In the genomic region with DNA sequence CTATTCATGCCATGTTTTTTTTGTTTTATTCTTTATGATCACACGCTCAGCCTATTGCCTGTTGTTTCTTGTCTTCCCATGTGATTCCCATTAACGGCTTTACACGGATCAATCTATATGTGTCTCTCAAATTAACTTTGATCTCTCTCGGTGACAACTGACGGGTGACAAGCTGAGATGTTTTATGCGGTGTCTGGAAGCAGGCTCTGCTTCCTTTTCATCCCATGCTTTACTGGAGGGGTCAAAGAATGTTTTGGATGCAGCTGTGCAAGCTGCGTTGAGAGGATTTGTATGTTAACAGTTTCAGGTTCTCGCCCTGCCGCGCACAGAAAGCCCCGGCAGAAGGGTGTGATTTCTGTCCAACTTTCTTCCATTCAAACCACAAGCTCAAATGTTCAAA, we compare ENCODE assay signal across 27 mouse cellular contexts.
DNase-seq lines count a peak whose midpoint lies in the region; ATAC-seq and TF ChIP-seq lines count a peak whose summit lies in the region.
"Had no signal": no experiment of that assay in that cellular context is flagged by ENCODE, and none has a peak within 500 bp of the region (broad histone marks: within the 10 kb centered on the region; RNA-seq: fewer than 3 reads in every experiment).

No protein-coding gene starts in this region.

- no peak overlapping the region for H3K4me2 ChIP-seq in hindbrain, embryonic 13.5 days
- H3K4me2 ChIP-seq in hindbrain, embryonic 16.5 days (ENCODE audit: low read length): no peak overlapping the region
- no peak overlapping the region for H3K4me2 ChIP-seq in neural tube, embryonic 13.5 days
- H3K4me2 ChIP-seq in limb, embryonic 14.5 days (replicated peaks; ENCODE audit: low read depth, low read length, severe bottlenecking): no peak overlapping the region
- H3K4me2 ChIP-seq: embryonic facial prominence, embryonic 12.5 days; heart, embryonic 15.5 days; hindbrain, embryonic 12.5 days; liver, embryonic 12.5 days; midbrain, embryonic 15.5 days had no signal

- H3K36me3 ChIP-seq in hindbrain, embryonic 13.5 days: no peaks in the 10 kb centered on the region
- H3K36me3 ChIP-seq in hindbrain, embryonic 16.5 days (ENCODE audit: control insufficient read depth, insufficient read depth, low read length): no peaks in the 10 kb centered on the region
- no peaks in the 10 kb centered on the region for H3K36me3 ChIP-seq in neural tube, embryonic 13.5 days
- no peaks in the 10 kb centered on the region for H3K36me3 ChIP-seq in limb, embryonic 14.5 days (ENCODE audit: control insufficient read depth, insufficient read depth, low read length)
- H3K36me3 ChIP-seq: embryonic facial prominence, embryonic 12.5 days; forebrain, embryonic 10.5 days; G1E; heart, embryonic 10.5 days; heart, embryonic 15.5 days; hindbrain, embryonic 12.5 days; liver, embryonic 12.5 days; midbrain, embryonic 15.5 days had no signal

- no peak for TF ChIP-seq POLR2A in limb, embryonic 14.5 days (IDR thresholded peaks at IDR 0.05; ENCODE audit: borderline replicate concordance, extremely low read depth, insufficient read depth, insufficient read length)

- no peak overlapping the region for H3K4me3 ChIP-seq in hindbrain, embryonic 13.5 days
- H3K4me3 ChIP-seq in hindbrain, embryonic 16.5 days (ENCODE audit: low read length): no peak overlapping the region
- H3K4me3 ChIP-seq in neural tube, embryonic 13.5 days: no peak overlapping the region
- H3K4me3 ChIP-seq in limb, embryonic 14.5 days (replicated peaks; ENCODE audit: low read length): no peak overlapping the region
- H3K4me3 ChIP-seq: embryonic facial prominence, embryonic 12.5 days; forebrain, embryonic 10.5 days; heart, embryonic 10.5 days; heart, embryonic 15.5 days; hindbrain, embryonic 12.5 days; liver, embryonic 12.5 days; midbrain, embryonic 15.5 days had no signal

- WGBS in hindbrain, embryonic 13.5 days: 53% methylated on average over 11 of the region's 11 CpGs
- 43% methylated on average over 11 of the region's 11 CpGs for WGBS in hindbrain, embryonic 16.5 days
- WGBS in neural tube, embryonic 13.5 days: 55% methylated on average over 11 of the region's 11 CpGs
- WGBS in limb, embryonic 14.5 days: 10% methylated on average over 11 of the region's 11 CpGs

- no peaks in the 10 kb centered on the region for H3K9me3 ChIP-seq in hindbrain, embryonic 13.5 days
- no peaks in the 10 kb centered on the region for H3K9me3 ChIP-seq in hindbrain, embryonic 16.5 days (ENCODE audit: control insufficient read depth, low read length)
- no peaks in the 10 kb centered on the region for H3K9me3 ChIP-seq in neural tube, embryonic 13.5 days
- H3K9me3 ChIP-seq in limb, embryonic 14.5 days (ENCODE audit: control insufficient read depth, low read length): no peaks in the 10 kb centered on the region
- H3K9me3 ChIP-seq: embryonic facial prominence, embryonic 12.5 days; forebrain, embryonic 10.5 days; heart, embryonic 10.5 days; heart, embryonic 15.5 days; hindbrain, embryonic 12.5 days; liver, embryonic 12.5 days; midbrain, embryonic 15.5 days had no signal

- H3K9ac ChIP-seq in hindbrain, embryonic 13.5 days: no peak overlapping the region
- H3K9ac ChIP-seq in hindbrain, embryonic 16.5 days (ENCODE audit: low read depth, low read length): no peak overlapping the region
- H3K9ac ChIP-seq in neural tube, embryonic 13.5 days: no peak overlapping the region
- H3K9ac ChIP-seq in limb, embryonic 14.5 days (ENCODE audit: low read depth, low read length, severe bottlenecking): no peak overlapping the region
- H3K9ac ChIP-seq: forebrain, postnatal 0 days; heart, embryonic 15.5 days; hindbrain, embryonic 12.5 days; liver, embryonic 12.5 days; liver, postnatal 0 days; midbrain, embryonic 15.5 days had no signal

- peaks cover 49% of the 10 kb centered on the region for H3K4me1 ChIP-seq in hindbrain, embryonic 13.5 days (replicated peaks)
- peaks cover 14% of the 10 kb centered on the region for H3K4me1 ChIP-seq in hindbrain, embryonic 16.5 days (ENCODE audit: control insufficient read depth, insufficient read depth, low read depth, low read length)
- peaks cover 73% of the 10 kb centered on the region for H3K4me1 ChIP-seq in neural tube, embryonic 13.5 days (replicated peaks)
- peaks cover 24% of the 10 kb centered on the region for H3K4me1 ChIP-seq in limb, embryonic 14.5 days (ENCODE audit: control insufficient read depth, insufficient read depth, low read length)

- no peak for ATAC-seq in hindbrain, embryonic 13.5 days (ENCODE audit: low FRiP score)
- ATAC-seq in hindbrain, embryonic 16.5 days: no peak
- no peak for ATAC-seq in neural tube, embryonic 13.5 days (ENCODE audit: low read depth)
- no peak for ATAC-seq in limb, embryonic 14.5 days (ENCODE audit: low FRiP score, low read depth)
- ATAC-seq: forebrain, postnatal 0 days; inflammation-experienced regulatory T-cells, adult 6 months; liver, embryonic 12.5 days; liver, postnatal 0 days; lung, postnatal 0 days had no signal

- H3K27me3 ChIP-seq in hindbrain, embryonic 13.5 days: no peaks in the 10 kb centered on the region
- H3K27me3 ChIP-seq in hindbrain, embryonic 16.5 days (replicated peaks; ENCODE audit: control insufficient read depth, insufficient read depth, low read length): no peaks in the 10 kb centered on the region
- H3K27me3 ChIP-seq in neural tube, embryonic 13.5 days: no peaks in the 10 kb centered on the region
- no peaks in the 10 kb centered on the region for H3K27me3 ChIP-seq in limb, embryonic 14.5 days (ENCODE audit: control insufficient read depth, insufficient read depth, low read length)
- H3K27me3 ChIP-seq: embryonic facial prominence, embryonic 12.5 days; heart, embryonic 15.5 days; hindbrain, embryonic 12.5 days; liver, embryonic 12.5 days; midbrain, embryonic 15.5 days had no signal

- peak overlapping the region; percentile 62; the same call in 1 of the 2 replicates for H3K27ac ChIP-seq in hindbrain, embryonic 13.5 days
- H3K27ac ChIP-seq in hindbrain, embryonic 16.5 days (ENCODE audit: low read depth, low read length): no peak overlapping the region
- peak overlapping the region; percentile 68 for H3K27ac ChIP-seq in neural tube, embryonic 13.5 days (replicated peaks)
- H3K27ac ChIP-seq in limb, embryonic 14.5 days (replicated peaks; ENCODE audit: low read depth, low read length): no peak overlapping the region
- H3K27ac ChIP-seq: embryonic facial prominence, embryonic 12.5 days; forebrain, embryonic 10.5 days; heart, embryonic 10.5 days; heart, embryonic 15.5 days; kidney, postnatal 0 days; liver, embryonic 12.5 days; macrophage; midbrain, embryonic 15.5 days had no signal

- DNase-seq in embryo, embryonic 10.5 days (ENCODE audit: low spot score): peak; percentile 26
- DNase-seq in embryo, embryonic 10 days (ENCODE audit: low spot score): no peak
- no peak for DNase-seq in neural tube, embryonic 10.5 days (ENCODE audit: extremely low spot score, low spot score)
- peak; percentile 26 for DNase-seq in limb, embryonic 14.5 days (ENCODE audit: low spot score)
- no peak for DNase-seq in left cerebral cortex, adult 9 months (ENCODE audit: low spot score in 2 of 2)
- DNase-seq: adrenal gland, adult 8-10 months; cerebellum, adult 9-10 months; forebrain, postnatal 0 days; kidney, adult 8-10 months; left cerebral cortex, postnatal 4 days; liver, postnatal 0 days; right cerebral cortex, postnatal 4 days had no signal

Comparison
In these comparisons a context has a peak if more than half of its experiments do, and no peak if none do; other contexts are left out.
1. DNase-seq: peak in embryo, embryonic 10.5 days (single experiment) and limb, embryonic 14.5 days (single experiment); none in embryo, embryonic 10 days (single experiment), neural tube, embryonic 10.5 days (single experiment) and left cerebral cortex, adult 9 months (0 of 2).
2. H3K27ac ChIP-seq: peak in hindbrain, embryonic 13.5 days (single experiment) and neural tube, embryonic 13.5 days (single experiment); none in hindbrain, embryonic 16.5 days (single experiment) and limb, embryonic 14.5 days (single experiment).